Mouse (Mus musculus) megakaryocyte, embryonic 14.5 days (primary cell): ENCODE measurements around the gene Dbnl. TPM values are rescaled to one million over a fixed set of nuclear protein-coding genes. Genes with fewer than 3 reads are reported as not detected.
"Not testable (repeated sequence)": the region's sequence is repeated elsewhere in the genome, so short reads cannot be mapped to it uniquely, and the experiment has no call there.

ENCODE experiments used
- H3K27me3 ChIP-seq: replicated peaks from 2 replicates; pipeline ENCODE3; 2012; ENCODE audit warnings: inconsistent platforms
- H3K36me3 ChIP-seq: replicated peaks from 2 replicates; pipeline ENCODE3; 2012; ENCODE audit warnings: low read length, inconsistent platforms, mixed read lengths
- H3K4me1 ChIP-seq: 2 replicates; pipeline ENCODE4 v1.6.1; 2012; ENCODE audit warnings: inconsistent platforms
- H3K4me3 ChIP-seq: replicated peaks from 2 replicates; pipeline ENCODE3; 2012; ENCODE audit warnings: moderate library complexity, mild to moderate bottlenecking, inconsistent platforms
- H3K9me3 ChIP-seq: 2 replicates; pipeline ENCODE4 v1.6.1; 2012; ENCODE audit warnings: inconsistent platforms
- FLI1 ChIP-seq: IDR thresholded peaks from 2 replicates; pipeline ENCODE4 v1.6.1; 2012; ENCODE audit warnings: low read length, inconsistent platforms, mixed read lengths
- GATA1 ChIP-seq: IDR thresholded peaks from 3 replicates; pipeline ENCODE4 v1.6.1; 2012; ENCODE audit warnings: mixed read lengths, low read length, inconsistent platforms, borderline replicate concordance
- polyA plus RNA-seq: library from polyadenylated mRNA; stranded (reverse); fragments of >175 nt; gene quantifications from 2 replicates; pipeline ENCODE4 v1.2.3, GENCODE M21; 2012; ENCODE audit warnings: low replicate concordance; ENCODE audit not compliant: insufficient read depth

Dbnl gene
- polyA plus RNA-seq, 1 experiment, result 117 TPM

- peaks cover 13% of the 10 kb centered on the region; the same call in 1 of the 2 replicates for H3K9me3 ChIP-seq
- TF ChIP-seq FLI1, result no peak
- H3K36me3 ChIP-seq, result peaks cover 31% of the 10 kb centered on the region
- peaks cover 65% of the 10 kb centered on the region for H3K4me1 ChIP-seq
- H3K4me3 ChIP-seq, result no peak overlapping the region
- H3K27me3 ChIP-seq, result no peaks in the 10 kb centered on the region
Measured at GRCm38 (mm10) chr11:5804174-5804573, 15.9 kb downstream of the Dbnl start.

GRCm38 (mm10) chr11:5805711-5806110 lies 17.4 kb downstream of the Dbnl start:
- H3K9me3 ChIP-seq, result peaks cover 13% of the 10 kb centered on the region; the same call in 1 of the 2 replicates
- peaks cover 50% of the 10 kb centered on the region for H3K4me1 ChIP-seq
- H3K27me3 ChIP-seq, result no peaks in the 10 kb centered on the region
- H3K36me3 ChIP-seq, result peaks cover 16% of the 10 kb centered on the region
- H3K4me3 ChIP-seq, result no peak overlapping the region
- no peak for TF ChIP-seq FLI1
- no peak for TF ChIP-seq GATA1

- Histone ChIP-seq H3K9me3 (peaks cover 13% of the 10 kb centered on the region; the same call in 1 of the 2 replicates), H3K4me1 (peaks cover 27% of the 10 kb centered on the region), H3K27me3 (no peaks in the 10 kb centered on the region), H3K36me3 (no peaks in the 10 kb centered on the region), H3K4me3 (no peak overlapping the region)
- no peak for TF ChIP-seq FLI1
- TF ChIP-seq GATA1, result no peak
Measured at GRCm38 (mm10) chr11:5807956-5808355, 19.7 kb downstream of the Dbnl start.

GRCm38 (mm10) chr11:5809487-5809886 lies 21.2 kb downstream of the Dbnl start:
- H3K27me3 ChIP-seq, H3K36me3 ChIP-seq, H3K4me3 ChIP-seq: not testable (repeated sequence)
- Histone ChIP-seq H3K4me1 (peaks cover 13% of the 10 kb centered on the region), H3K9me3 (peaks cover 16% of the 10 kb centered on the region; the same call in 1 of the 2 replicates)

GRCm38 (mm10) chr11:5813381-5813780 lies 25.1 kb downstream of the Dbnl start:
- TF ChIP-seq GATA1 (no peak), FLI1 (no peak)
- no peaks in the 10 kb centered on the region for H3K4me1 ChIP-seq
- H3K36me3 ChIP-seq, result no peaks in the 10 kb centered on the region
- H3K9me3 ChIP-seq, result peaks cover 27% of the 10 kb centered on the region
- no peak overlapping the region for H3K4me3 ChIP-seq
- peaks cover 6% of the 10 kb centered on the region for H3K27me3 ChIP-seq

- Histone ChIP-seq H3K27me3 (peaks cover 9% of the 10 kb centered on the region), H3K4me1 (no peaks in the 10 kb centered on the region), H3K36me3 (no peaks in the 10 kb centered on the region), H3K9me3 (peaks cover 27% of the 10 kb centered on the region), H3K4me3 (no peak overlapping the region)
- TF ChIP-seq GATA1, result no peak
- no peak for TF ChIP-seq FLI1
Measured at GRCm38 (mm10) chr11:5819223-5819622, 30.9 kb downstream of the Dbnl start.

GRCm38 (mm10) chr11:5825432-5825831 lies 37.1 kb downstream of the Dbnl start:
- H3K9me3 ChIP-seq, result peaks cover 4% of the 10 kb centered on the region; the same call in 1 of the 2 replicates
- peaks cover 12% of the 10 kb centered on the region for H3K4me1 ChIP-seq
- no peak for TF ChIP-seq GATA1
- no peak for TF ChIP-seq FLI1
- H3K36me3 ChIP-seq, result peaks cover 30% of the 10 kb centered on the region
- peaks cover 2% of the 10 kb centered on the region for H3K27me3 ChIP-seq
- no peak overlapping the region for H3K4me3 ChIP-seq

GRCm38 (mm10) chr11:5827931-5828330 lies 39.6 kb downstream of the Dbnl start:
- TF ChIP-seq FLI1 (no peak), GATA1 (no peak)
- Histone ChIP-seq H3K36me3 (peaks cover 55% of the 10 kb centered on the region), H3K27me3 (peaks cover 2% of the 10 kb centered on the region), H3K9me3 (peaks cover 4% of the 10 kb centered on the region; the same call in 1 of the 2 replicates), H3K4me3 (no peak overlapping the region), H3K4me1 (peaks cover 29% of the 10 kb centered on the region)

GRCm38 (mm10) chr11:5828509-5829191 lies 40.4 kb downstream of the Dbnl start:
- Histone ChIP-seq H3K4me1 (peaks cover 29% of the 10 kb centered on the region), H3K9me3 (peaks cover 4% of the 10 kb centered on the region; the same call in 1 of the 2 replicates), H3K4me3 (no peak overlapping the region), H3K36me3 (peaks cover 61% of the 10 kb centered on the region), H3K27me3 (peaks cover 2% of the 10 kb centered on the region)
- no peak for TF ChIP-seq FLI1
- TF ChIP-seq GATA1, result no peak

GRCm38 (mm10) chr11:5829327-5829726 lies 41.0 kb downstream of the Dbnl start:
- Histone ChIP-seq H3K27me3 (peaks cover 2% of the 10 kb centered on the region), H3K4me3 (no peak overlapping the region), H3K36me3 (peaks cover 68% of the 10 kb centered on the region), H3K4me1 (peaks cover 33% of the 10 kb centered on the region), H3K9me3 (peaks cover 4% of the 10 kb centered on the region; the same call in 1 of the 2 replicates)
- TF ChIP-seq GATA1, result no peak
- no peak for TF ChIP-seq FLI1

GRCm38 (mm10) chr11:5834506-5834905 lies 46.2 kb downstream of the Dbnl start:
- TF ChIP-seq GATA1 (no peak), FLI1 (no peak)

More at GRCm38 (mm10) chr11:5834506-5834905, 46.2 kb downstream of the Dbnl start:
- H3K36me3 ChIP-seq, result peaks cover 63% of the 10 kb centered on the region
- H3K9me3 ChIP-seq, result 0 out of 2 replicates have a peak, but pooled peaks cover 3% of the 10 kb centered on the region
- no peaks in the 10 kb centered on the region for H3K27me3 ChIP-seq
- peaks cover 50% of the 10 kb centered on the region for H3K4me1 ChIP-seq
- H3K4me3 ChIP-seq, result no peak overlapping the region
